Mouse (Mus musculus) hematopoietic multipotent progenitor cell, adult 10-12 weeks (in vitro differentiated cells): ENCODE results near the gene Cfap99. TPM values are rescaled to one million over a fixed set of nuclear protein-coding genes. Genes with fewer than 3 reads are reported as not detected.

Experiments used
- polyA plus RNA-seq: library from polyadenylated mRNA; stranded (reverse); fragments of >175 nt; gene quantifications from 2 replicates; pipeline ENCODE4 v1.2.3, GENCODE M21; 2012; ENCODE audit warnings: low replicate concordance

Gene Cfap99
- 0.12 TPM in 1 of 2 replicates, not detected in the other for polyA plus RNA-seq

GRCm38 (mm10) chr5:34288154-34288716, at the start of gene Cfap99, which contains the start of gene Zfyve28:
Gene Cfap99, plus strand, starts transcription at chr5:34288600.
Gene Zfyve28, minus strand, starts transcription at chr5:34288449.

GRCm38 (mm10) chr5:34336097-34336774, 47.8 kb downstream of the Cfap99 start, which contains the start of gene Rnf4:
Gene Rnf4, plus strand, starts transcription at chr5:34336289.

GRCm38 (mm10) chr5:34369341-34370021, 81.1 kb downstream of the Cfap99 start, which contains the start of gene Fam193a:
Gene Fam193a, plus strand, starts transcription at chr5:34369933.

Other genes with a start within 250 kb of the Cfap99 start
- gene Poln, start 119.2 kb upstream of the Cfap99 start, polyA plus RNA-seq: 0.08 and 0.09 TPM in 2 replicates
- 1.8 and 3.4 TPM in 2 replicates for gene Haus3, start 119.1 kb upstream of the Cfap99 start, polyA plus RNA-seq
- gene Mxd4, start 100.9 kb upstream of the Cfap99 start, polyA plus RNA-seq: 141 and 151 TPM in 2 replicates
- gene Zfyve28, start 151 bp upstream of the Cfap99 start, polyA plus RNA-seq: 3.0 and 12.3 TPM in 2 replicates
- gene Rnf4, start 47.7 kb downstream of the Cfap99 start, polyA plus RNA-seq: 11.1 and 22.1 TPM in 2 replicates
- 21.4 and 25.8 TPM in 2 replicates for gene Fam193a, start 81.3 kb downstream of the Cfap99 start, polyA plus RNA-seq
- gene Tnip2, start 225.4 kb downstream of the Cfap99 start, polyA plus RNA-seq: 9.3 and 14.2 TPM in 2 replicates
- gene Sh3bp2, start 237.2 kb downstream of the Cfap99 start, polyA plus RNA-seq: 90.1 and 98.1 TPM in 2 replicates